Mouse (Mus musculus) E14TG2a.4 (cell line): ENCODE results near the gene Smc4.

ENCODE experiments used
- H3K27me3 ChIP-seq: 2 replicates; pipeline ENCODE4 v1.6.1; 2014; ENCODE audit warnings: low read length, control low read depth; ENCODE audit not compliant: insufficient read depth
- H3K36me3 ChIP-seq: 2 replicates; pipeline ENCODE4 v1.6.1; 2014; ENCODE audit warnings: low read length, control low read depth; ENCODE audit not compliant: insufficient read depth
- H3K4me1 ChIP-seq: replicated peaks from 2 replicates; pipeline ENCODE4 v1.6.1; 2014; ENCODE audit warnings: low read depth, low read length, control low read depth
- H3K4me3 ChIP-seq: replicated peaks from 2 replicates; pipeline ENCODE4 v1.5.1; 2014; ENCODE audit warnings: mild to moderate bottlenecking, low read length
- H3K9me3 ChIP-seq: 2 replicates; pipeline ENCODE4 v1.6.1; 2014; ENCODE audit warnings: low read length, control low read depth
- CTCF ChIP-seq: conservative IDR thresholded peaks from 2 replicates; pipeline ENCODE4 v1.5.1; 2014; ENCODE audit warnings: low read length
- NANOG ChIP-seq: IDR thresholded peaks from 2 replicates; pipeline ENCODE4 v1.6.1; 2014; ENCODE audit warnings: borderline replicate concordance, low read length, mixed read lengths
- POU5F1 ChIP-seq: IDR thresholded peaks from 2 replicates; pipeline ENCODE4 v1.6.1; 2014; ENCODE audit warnings: low read length, borderline replicate concordance

The Smc4 gene

DNA sequence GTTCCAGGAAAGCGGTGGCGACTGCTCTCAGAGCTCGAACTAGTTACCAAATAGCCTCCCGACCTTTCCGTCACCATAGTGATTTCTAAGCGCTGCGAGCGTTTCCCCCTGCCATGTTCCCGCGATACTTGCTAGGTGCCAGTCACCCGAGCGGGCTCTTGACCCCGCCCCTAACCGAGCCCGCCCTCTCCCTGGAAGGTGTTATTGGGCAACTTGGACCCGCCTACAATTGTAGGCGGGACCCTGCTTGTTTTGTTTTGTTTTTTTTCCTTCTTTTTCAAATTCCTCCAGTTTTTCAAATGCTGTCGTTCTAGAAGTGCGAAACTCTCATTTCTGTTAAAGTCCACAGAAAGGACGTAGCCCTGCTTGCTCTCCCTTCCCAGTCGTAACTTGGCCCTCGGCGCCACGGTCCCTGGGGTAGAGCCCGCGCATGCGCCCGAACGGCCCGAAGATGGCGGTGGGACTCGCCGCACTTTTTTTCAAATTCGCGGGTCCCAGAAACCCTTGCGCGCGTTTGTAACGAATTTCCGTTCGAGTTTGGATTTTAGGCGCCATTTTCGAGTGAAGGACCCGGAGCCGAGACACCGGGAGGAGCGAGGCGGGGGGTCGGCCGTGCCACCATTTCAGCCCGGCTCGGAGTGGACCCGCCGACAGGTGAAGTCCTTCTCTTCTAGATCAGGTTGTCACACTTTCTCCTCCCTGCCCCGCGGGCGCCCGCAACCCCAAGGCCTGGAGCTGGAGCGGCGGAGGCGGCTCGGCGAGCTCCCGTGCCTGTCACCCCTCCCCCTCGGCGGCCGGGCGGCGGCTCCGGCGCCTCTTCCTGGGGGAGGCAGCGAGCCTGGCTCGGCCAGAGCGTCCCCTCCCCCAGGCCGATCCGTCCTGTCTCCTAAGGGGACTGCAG lies at the start of gene Smc4, which contains the start of gene Ift80:
Gene Smc4 (plus strand): TSS at position 302 of the 901 bp plus-strand sequence.
Gene Ift80 (minus strand): TSS at position 134 of the 901 bp plus-strand sequence.
- Histone ChIP-seq H3K27me3 (no peaks in the 10 kb centered on the region), H3K36me3 (peaks cover 31% of the 10 kb centered on the region), H3K4me3 (peak within 1 kb of the TSS; percentile 100), H3K4me1 (peaks cover 27% of the 10 kb centered on the region), H3K9me3 (no peaks in the 10 kb centered on the region)
- TF ChIP-seq CTCF, result no peak
- TF ChIP-seq NANOG, result no peak
- no peak for TF ChIP-seq POU5F1

DNA sequence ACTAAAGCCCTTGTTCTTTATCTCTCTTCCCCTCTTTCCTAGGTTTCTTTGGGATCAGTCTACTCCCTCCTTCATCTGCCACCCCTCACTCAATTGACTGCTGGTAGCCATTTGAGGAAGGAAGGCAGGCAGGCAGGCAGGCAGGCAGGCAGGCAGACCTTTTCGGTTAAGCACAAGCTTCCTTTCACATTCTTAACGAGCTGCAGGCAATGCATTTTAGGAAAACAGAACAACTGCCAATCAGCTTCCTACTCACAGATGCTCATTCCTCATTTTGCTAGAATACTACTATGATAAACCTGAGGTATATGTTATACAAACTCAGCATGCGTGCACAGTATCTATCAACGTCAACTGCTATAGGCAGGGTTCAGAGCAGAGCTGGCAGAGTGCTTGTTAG lies 48.1 kb upstream of the Smc4 start:
- Histone ChIP-seq H3K27me3 (no peaks in the 10 kb centered on the region), H3K36me3 (peaks cover 15% of the 10 kb centered on the region), H3K4me3 (no peak overlapping the region), H3K9me3 (no peaks in the 10 kb centered on the region), H3K4me1 (no peaks in the 10 kb centered on the region)
- TF ChIP-seq CTCF, result no peak
- no peak for TF ChIP-seq POU5F1
- no peak for TF ChIP-seq NANOG

GRCm38 (mm10) chr3:68957413-68957812 lies 47.1 kb upstream of the Smc4 start:
- H3K27me3 ChIP-seq, result no peaks in the 10 kb centered on the region
- no peak overlapping the region for H3K4me3 ChIP-seq
- no peaks in the 10 kb centered on the region for H3K4me1 ChIP-seq
- H3K9me3 ChIP-seq, result no peaks in the 10 kb centered on the region
- TF ChIP-seq POU5F1, result no peak
- no peak for TF ChIP-seq CTCF
- no peak for TF ChIP-seq NANOG
- H3K36me3 ChIP-seq, result peaks cover 19% of the 10 kb centered on the region

GRCm38 (mm10) chr3:68964682-68965081 lies 39.9 kb upstream of the Smc4 start:
- Histone ChIP-seq H3K9me3 (peaks cover 7% of the 10 kb centered on the region), H3K4me1 (no peaks in the 10 kb centered on the region), H3K27me3 (no peaks in the 10 kb centered on the region), H3K36me3 (peaks cover 47% of the 10 kb centered on the region), H3K4me3 (no peak overlapping the region)
- TF ChIP-seq CTCF, result peak; percentile 63
- no peak for TF ChIP-seq NANOG

DNA sequence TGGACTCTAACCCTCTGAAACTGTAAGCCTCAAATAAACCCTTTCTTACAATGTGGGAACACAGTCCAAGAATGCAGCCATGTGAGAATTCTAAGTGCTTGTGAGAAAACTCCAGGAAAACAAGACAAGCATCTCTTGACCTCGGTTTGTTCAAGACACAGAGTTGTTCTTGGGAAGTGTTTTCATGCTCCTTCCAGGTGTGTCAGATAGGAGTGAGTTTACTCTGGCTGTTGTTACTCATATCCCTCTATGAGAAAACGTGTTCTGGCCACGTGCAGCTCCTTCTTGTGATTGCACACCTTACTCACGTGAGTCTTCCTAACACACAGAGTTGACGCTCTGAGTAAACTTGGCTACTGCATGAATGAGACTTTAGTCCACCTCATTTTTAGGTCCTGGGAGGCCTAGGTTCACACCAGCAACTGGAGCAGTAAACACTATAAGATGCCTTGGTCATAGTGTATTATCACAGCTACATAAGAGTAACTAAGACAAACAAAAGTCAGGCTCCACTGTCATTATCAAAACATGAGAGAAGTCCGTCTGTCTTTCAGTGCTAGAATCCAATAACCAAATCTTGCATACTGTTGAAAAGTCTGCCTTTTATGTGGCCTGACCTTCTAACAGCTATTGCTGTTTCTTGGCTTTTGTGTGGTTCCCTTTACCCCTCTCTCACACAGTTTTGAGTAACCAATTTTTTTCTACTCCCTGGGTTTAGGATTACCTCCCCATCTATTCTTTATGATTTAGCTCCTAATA lies 37.8 kb upstream of the Smc4 start:
- no peaks in the 10 kb centered on the region for H3K27me3 ChIP-seq
- H3K9me3 ChIP-seq, result peaks cover 7% of the 10 kb centered on the region
- H3K4me1 ChIP-seq, result no peaks in the 10 kb centered on the region
- H3K36me3 ChIP-seq, result peaks cover 38% of the 10 kb centered on the region
- TF ChIP-seq CTCF, result no peak
- TF ChIP-seq NANOG, result no peak
- no peak for TF ChIP-seq POU5F1
- H3K4me3 ChIP-seq, result no peak overlapping the region

DNA sequence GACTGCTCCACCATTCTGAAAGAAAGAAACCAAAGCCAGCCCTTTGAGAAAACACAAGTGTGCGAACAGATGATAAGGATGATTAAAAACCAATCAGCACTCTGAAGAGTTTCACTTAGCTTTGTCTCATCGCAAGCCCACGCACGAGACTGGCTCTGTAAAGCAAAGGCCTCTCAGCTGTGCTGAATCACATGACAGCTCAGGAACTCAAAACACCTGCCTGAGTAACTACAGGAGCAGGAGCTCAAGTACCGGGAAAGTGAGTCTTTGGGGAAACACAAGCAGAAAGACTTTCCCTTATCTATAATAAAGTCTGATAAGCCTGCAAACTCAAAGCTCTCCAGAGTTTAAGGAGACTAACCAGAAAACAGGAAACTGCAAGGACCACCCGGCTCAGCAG lies 37.1 kb upstream of the Smc4 start:
- TF ChIP-seq NANOG (no peak), CTCF (no peak), POU5F1 (no peak)
- Histone ChIP-seq H3K9me3 (peaks cover 7% of the 10 kb centered on the region), H3K4me1 (no peaks in the 10 kb centered on the region), H3K4me3 (no peak overlapping the region), H3K36me3 (peaks cover 34% of the 10 kb centered on the region), H3K27me3 (no peaks in the 10 kb centered on the region)

DNA sequence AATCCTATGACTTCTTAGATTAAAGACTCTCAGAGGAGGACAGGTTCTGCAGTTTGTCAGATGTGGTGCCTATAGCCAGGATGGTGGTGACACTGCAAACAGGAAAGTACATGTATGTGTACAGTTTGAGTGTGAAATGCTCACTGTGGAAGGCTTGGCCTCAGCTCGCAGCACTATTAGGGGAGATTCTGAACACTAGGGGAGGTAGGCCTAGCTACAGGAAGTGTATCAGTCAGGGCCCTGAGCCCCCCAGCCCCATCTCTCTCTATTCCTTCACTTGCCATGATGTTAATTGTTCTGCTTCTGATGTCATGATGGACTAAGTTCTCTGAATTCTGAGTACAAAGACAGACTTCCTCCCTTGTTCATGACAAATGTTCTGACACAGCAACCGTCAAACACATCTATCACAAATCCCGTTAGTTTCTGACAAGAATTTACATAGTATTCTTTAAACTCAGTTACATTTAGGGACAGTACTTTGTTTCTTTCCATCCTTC lies 35.4 kb upstream of the Smc4 start:
- H3K36me3 ChIP-seq, result peaks cover 30% of the 10 kb centered on the region
- H3K4me3 ChIP-seq, result no peak overlapping the region
- TF ChIP-seq POU5F1, result no peak
- no peak for TF ChIP-seq CTCF
- no peak for TF ChIP-seq NANOG
- peaks cover 7% of the 10 kb centered on the region for H3K9me3 ChIP-seq
- no peaks in the 10 kb centered on the region for H3K27me3 ChIP-seq
- H3K4me1 ChIP-seq, result no peaks in the 10 kb centered on the region

DNA sequence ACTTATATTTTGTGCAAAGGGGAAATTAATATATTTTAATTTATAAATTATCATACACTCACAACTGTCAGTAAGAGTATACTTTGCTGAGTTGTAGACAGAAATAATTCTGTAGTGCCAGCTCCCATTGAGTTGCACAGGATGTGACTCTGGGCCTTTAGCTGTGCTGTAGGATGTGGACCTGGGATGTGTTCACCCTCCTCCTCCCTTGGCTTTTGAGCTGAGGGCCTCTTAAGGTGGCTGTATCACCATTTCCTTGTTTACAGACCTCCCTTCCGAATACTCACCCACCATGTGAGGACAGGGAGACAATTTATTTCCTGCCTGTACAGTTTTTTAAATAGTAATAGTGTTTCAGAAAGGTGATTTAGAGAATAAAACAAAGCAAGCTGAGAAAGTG lies 31.0 kb upstream of the Smc4 start:
- Histone ChIP-seq H3K4me1 (peaks cover 13% of the 10 kb centered on the region), H3K4me3 (no peak overlapping the region), H3K36me3 (peaks cover 14% of the 10 kb centered on the region; the same call in 1 of the 2 replicates), H3K9me3 (no peaks in the 10 kb centered on the region), H3K27me3 (no peaks in the 10 kb centered on the region)
- TF ChIP-seq CTCF, result no peak
- no peak for TF ChIP-seq NANOG
- no peak for TF ChIP-seq POU5F1
